Mouse (Mus musculus) mouse trophoblast stem cell (cell line): ENCODE results near the gene Adgrb3.

ENCODE experiments used
- in situ Hi-C, 2 experiments: fragments of 300-500 bp; cut with MseI, MboI; formaldehyde crosslinking; loops; 2 replicates in 1 of 2; 3 replicates in 1 of 2; pipeline ENCODE4 v1.15.1; 2025

The Adgrb3 gene

GRCm38 (mm10) chr1:25317142-25317541, 512.4 kb downstream of the Adgrb3 start:
- in situ Hi-C loops, result no loop called here

DNA sequence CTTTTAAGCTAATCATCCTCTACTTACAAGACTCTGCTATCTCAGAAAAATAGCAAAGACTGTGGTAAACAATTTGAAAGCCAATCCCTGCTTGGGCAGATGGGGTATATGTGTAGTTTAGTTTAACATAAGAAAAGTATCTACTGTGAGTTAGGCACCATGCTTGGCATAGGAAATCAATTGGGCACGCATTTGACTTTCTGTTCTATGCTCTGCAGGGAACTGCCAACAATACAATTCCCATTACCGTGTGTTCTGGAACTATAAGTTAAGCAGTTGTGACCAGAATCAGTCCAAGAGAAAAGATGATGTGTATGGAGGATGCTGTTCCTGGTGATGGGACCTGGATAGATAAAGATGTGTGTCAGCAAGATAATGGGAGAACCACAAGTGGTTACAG, 517.2 kb downstream of the Adgrb3 start:
- in situ Hi-C loops, result no loop called here

DNA sequence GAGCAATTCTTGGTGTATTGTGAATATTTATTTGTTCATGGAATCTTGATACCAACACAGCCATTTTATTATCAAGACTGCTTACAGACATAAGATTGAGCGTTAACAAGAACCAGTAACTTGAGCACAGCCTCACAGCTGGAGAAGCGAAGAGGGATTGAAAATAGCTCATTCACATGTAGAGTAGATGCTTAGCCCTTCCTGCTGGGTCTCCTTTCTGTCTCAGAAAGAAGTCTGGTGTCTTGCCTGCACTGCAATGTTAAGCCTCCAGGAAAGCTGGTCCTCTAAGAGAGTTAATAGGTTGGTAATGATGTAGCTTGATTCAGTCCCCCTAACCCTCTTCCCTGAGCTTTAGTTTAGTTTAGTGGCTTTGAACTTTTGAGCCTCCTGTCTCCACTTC, 519.4 kb downstream of the Adgrb3 start:
- in situ Hi-C loops, result no loop called here

DNA sequence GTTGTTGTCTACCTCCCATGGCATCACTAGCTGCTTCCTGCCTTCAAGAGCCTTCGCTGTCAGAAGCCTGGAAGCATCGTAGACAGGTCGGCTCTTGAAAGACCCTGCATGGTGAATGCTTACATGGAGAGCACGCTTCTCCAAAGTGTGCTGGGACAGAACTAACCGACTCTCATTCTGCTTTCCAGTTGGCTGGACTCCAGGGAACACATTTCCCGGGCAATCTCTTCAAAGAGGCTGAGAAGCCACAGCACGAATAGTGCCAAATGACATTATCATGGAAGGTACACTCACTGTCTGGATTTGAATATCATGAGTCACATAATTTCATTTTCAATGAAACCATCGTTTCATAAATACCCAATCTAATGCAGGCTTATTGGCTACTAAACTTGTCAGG, 548.0 kb downstream of the Adgrb3 start:
- in situ Hi-C loops, result no loop called here

DNA sequence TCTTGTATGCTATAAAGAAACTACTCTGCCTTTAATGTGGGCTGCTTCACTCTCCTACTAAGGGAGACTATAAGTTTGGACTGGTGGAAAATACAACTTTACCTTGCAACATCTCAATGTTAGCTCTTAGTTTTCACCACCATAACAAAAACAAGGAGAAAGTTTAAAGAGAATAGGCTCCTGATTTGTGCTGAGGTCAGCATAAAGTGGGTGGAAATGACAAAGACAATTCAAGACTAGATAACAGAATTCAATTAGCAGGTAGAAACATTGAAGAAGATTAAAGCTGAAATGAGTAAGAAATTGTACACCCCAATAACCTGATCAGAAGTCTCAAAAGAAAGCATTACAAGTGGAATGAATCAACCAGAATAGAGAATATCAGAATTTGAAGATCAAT, 578.9 kb downstream of the Adgrb3 start:
- in situ Hi-C loops, result no loop called here

GRCm38 (mm10) chr1:25242436-25242835, 587.1 kb downstream of the Adgrb3 start:
- in situ Hi-C loops, result no loop called here

- in situ Hi-C loops, result no loop called here
These were observed 600.2 kb downstream of the Adgrb3 start for GRCm38 (mm10) chr1:25229245-25229750.

- in situ Hi-C loops, result no loop called here
These were observed 600.9 kb downstream of the Adgrb3 start for GRCm38 (mm10) chr1:25228381-25229244.

GRCm38 (mm10) chr1:25227880-25228279, 601.6 kb downstream of the Adgrb3 start:
- in situ Hi-C loops, result no loop called here

DNA sequence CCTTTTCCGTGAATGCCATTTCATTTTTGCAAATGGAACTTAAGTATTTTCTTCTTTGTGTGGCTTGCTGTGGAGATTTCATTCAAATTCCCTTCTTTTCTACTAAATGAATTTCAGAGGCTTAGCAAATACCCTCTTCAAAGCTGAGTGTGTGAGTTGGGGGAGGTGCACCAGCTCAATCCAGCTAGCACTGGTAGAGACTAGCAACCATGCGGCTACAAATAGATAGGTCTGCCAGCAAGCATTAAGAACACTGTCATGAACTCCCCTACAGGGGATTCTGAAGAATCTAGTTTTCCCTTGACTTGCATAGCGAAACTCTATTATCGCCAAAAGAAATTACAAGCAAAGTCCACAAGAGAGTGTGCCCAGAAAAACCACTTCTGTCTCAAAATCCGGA, 624.9 kb downstream of the Adgrb3 start:
- in situ Hi-C loops, result no loop called here

DNA sequence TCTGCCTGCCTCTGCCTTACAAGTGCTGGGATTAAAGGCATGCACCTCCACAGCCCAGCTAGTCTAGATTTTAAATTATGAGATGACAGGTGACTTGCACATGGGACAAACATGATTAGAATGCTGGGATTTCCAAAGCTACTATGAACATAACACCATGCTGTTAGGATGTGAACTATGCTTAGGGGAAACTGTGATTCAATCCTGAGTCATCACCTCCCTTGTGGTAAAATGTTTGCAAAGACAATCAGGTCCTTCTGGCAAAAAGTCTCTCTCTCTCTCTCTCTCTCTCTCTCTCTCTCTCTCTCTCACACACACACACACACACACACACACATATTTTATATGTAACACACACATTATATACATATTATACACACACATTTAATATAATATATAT, 630.1 kb downstream of the Adgrb3 start:
- in situ Hi-C loops, result no loop called here

- in situ Hi-C loops, result no loop called here
These were observed 637.5 kb downstream of the Adgrb3 start for GRCm38 (mm10) chr1:25191986-25192385.

DNA sequence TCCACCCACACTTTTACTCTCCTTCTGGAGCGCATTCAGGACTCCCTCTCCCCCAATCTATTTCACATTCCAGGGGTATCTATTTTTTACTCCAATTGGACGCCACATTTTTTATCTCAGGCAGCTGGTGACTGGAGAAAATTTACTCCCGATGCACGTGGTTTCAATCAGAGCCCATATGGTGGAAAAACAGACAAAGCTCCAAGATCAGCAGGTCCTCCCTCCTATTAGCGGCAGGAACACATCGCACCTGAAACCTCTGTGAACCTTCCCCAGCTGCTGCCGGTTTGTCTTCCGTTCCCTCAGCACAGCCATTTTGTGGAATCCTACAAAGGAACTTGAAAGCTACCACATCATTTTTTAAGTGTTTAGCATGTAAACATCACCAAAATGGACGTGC, 640.2 kb downstream of the Adgrb3 start:
- in situ Hi-C loops, result no loop called here

DNA sequence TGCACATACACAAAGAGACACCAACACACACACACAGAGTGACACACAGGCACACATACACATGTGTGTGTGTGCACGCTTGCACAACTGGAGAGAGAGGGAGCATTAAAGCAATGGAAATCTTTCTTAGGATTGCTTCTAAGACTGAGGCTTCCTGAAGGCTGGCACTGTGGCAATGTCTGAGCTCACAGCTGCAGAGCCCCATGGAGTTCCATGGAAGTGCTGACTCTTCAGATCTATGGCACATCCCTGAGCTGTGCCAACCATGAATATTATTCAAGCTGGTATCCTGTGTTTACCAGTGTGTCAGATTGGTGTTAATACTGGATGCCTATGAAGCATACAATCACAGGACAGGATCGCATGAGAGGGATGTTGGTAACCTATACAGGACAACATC, 643.6 kb downstream of the Adgrb3 start:
- in situ Hi-C loops, result no loop called here

GRCm38 (mm10) chr1:25181881-25182280, 647.6 kb downstream of the Adgrb3 start:
- in situ Hi-C loops, result no loop called here

- in situ Hi-C loops, result no loop called here
These were observed 648.9 kb downstream of the Adgrb3 start for GRCm38 (mm10) chr1:25180615-25181014.

DNA sequence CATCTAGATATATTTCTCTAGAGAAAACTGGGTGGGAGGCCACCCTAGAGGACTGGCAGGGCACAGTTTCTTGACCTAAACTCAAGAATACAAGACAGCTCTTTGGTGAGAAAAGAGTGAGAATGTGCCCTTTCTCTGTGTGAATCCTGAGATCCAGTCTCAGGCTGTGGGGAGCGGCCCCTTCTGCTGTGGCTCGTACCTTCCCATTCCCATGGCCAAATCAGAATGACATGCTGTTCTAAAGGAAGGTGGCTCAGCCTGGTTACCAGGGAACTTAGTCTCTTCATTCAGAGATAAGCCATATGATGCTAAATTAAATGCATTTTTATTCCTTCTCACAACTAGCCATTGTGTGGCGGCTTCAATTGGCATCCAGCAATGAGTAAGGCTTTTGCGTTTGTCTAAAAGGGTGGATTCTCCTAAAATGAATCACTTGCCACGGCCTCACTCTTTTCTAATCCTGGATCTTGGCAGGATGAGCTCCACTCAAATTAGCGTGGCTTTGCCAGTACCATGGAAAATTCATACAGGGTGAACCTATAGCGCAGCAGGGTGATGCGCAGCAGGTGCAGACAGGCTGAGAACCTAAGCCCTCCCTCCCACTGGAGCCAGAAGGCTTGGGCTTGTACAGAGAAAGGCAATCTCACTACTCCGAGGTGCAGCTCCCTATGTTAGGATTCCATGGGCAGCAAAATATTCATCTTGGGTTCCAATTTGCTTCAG, 649.5 kb downstream of the Adgrb3 start:
- in situ Hi-C loops, result no loop called here

- in situ Hi-C loops, result no loop called here
These were observed 651.0 kb downstream of the Adgrb3 start for GRCm38 (mm10) chr1:25178347-25179130.

GRCm38 (mm10) chr1:25167120-25167519, 662.4 kb downstream of the Adgrb3 start:
- in situ Hi-C loops, result no loop called here

DNA sequence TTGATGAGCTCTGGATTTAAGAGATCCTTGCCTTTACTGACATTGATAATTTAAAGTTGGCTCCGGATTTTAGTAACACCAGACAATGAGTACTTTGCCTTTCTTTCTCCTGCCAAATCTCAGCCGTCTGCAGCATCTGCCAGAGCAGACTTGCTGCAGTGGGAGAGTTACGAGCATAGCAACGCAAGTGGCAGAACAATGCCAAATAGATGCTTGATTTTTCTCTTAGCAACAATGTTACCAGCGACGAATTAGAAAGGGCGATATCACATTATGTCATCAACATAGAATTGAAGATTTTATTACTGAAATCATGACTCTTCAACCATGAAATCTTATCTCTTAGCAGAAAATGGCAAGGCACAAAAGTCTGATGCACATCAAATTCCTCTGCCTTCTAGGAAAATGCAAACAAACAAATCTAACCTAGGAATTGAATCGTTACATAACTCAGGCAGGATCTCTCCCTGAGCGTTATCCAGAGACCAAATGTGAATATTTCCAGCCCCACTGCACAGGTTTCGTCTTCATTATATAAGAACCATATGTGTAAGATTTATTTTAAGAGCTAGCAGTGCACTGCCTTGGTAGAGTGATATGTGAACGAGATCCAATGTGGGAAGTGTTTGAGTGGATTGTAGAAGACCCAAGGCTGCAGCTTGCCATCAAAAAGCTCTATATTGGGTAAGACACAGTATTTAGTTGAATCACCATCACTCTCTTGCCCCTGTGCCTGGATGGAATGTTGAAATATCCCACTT, 663.3 kb downstream of the Adgrb3 start:
- in situ Hi-C loops, result no loop called here

- in situ Hi-C loops, result no loop called here
These were observed 665.9 kb downstream of the Adgrb3 start for GRCm38 (mm10) chr1:25163561-25163960.
